Mouse (Mus musculus): ENCODE data around the gene Olfr1346.

DNA sequence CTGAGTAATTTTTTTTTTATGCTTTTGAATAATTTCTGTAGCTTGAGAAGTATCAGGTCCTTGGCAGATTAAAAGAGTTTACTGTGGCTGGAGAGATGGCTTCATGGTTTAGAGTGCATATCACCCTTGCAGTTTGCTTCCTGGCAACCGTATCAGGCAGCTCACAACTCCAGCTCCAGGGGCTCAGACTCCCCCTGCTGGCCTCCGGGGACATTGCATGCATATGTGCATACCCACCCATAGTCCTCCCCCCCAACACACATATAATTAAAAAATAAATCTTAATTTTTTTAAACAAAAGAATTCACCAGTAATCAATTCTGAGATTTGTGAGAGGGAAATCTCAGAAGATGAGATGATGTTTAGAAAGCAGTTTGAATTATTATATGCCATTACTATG is 36.6 kb upstream of the Olfr1346 start:
- TF ChIP-seq CTCF (IDR thresholded peaks at IDR 0.05; ENCODE audit: control insufficient read depth, insufficient read depth, insufficient read length) (no peak), USF1 (IDR thresholded peaks at IDR 0.05; ENCODE audit: low read depth) (no peak), CEBPB (IDR thresholded peaks at IDR 0.05; ENCODE audit: low read depth) (no peak), MAX (IDR thresholded peaks at IDR 0.05) (no peak), FOSL1 (IDR thresholded peaks at IDR 0.05; ENCODE audit: insufficient read depth, low read length, poor library complexity, severe bottlenecking) (no peak), MYOG (IDR thresholded peaks at IDR 0.05; ENCODE audit: control insufficient read depth, extremely low read depth, insufficient read length) (no peak), MYOD1 (IDR thresholded peaks at IDR 0.05; ENCODE audit: control insufficient read depth, insufficient read length, low read depth) (no peak)
